Mouse (Mus musculus): ENCODE data around the gene Gabarapl2.

DNA sequence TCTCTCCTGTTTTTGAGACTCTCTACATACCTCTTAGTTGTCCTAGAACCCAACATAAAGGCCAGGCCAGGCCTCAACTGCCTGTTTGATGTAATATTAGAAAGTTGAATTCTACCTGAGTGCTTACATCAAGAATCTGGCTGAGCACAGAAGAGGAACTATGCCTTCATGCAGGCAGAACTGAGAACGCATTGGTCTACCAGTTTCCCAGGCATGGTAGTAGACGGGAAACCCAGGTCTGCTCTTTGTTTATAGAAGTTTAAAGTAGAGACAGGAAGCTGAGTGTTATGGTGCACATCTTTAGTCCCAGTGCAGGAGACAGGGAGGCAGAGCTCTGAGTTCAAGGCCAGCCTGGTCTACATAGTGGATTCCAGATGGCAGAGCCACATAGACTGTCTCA lies 6.6 kb downstream of the Gabarapl2 start:
- no peak for TF ChIP-seq CTCF (IDR thresholded peaks at IDR 0.05; ENCODE audit: borderline replicate concordance, insufficient read depth, low read length)
- TF ChIP-seq POLR2A (IDR thresholded peaks at IDR 0.05; ENCODE audit: low read depth, low read length), result no peak

Measured in embryonic fibroblast, embryonic 13.5 days (primary cell).